Mouse (Mus musculus) bone marrow, adult 2 months (tissue): ENCODE results near the gene Rad54l2. TPM values are rescaled to one million over a fixed set of nuclear protein-coding genes. Genes with fewer than 3 reads are reported as not detected.

ENCODE experiments used
- H3K27ac ChIP-seq: fragments of 200-500 bp; 2 replicates; pipeline ENCODE4 v1.5.1; 2012; ENCODE audit warnings: low read depth, mild to moderate bottlenecking, control low read depth, inconsistent platforms, low read length; ENCODE audit not compliant: control insufficient read depth, poor library complexity, insufficient read depth
- H3K4me1 ChIP-seq: fragments of 200-500 bp; 2 replicates; pipeline ENCODE4 v1.6.1; 2011; ENCODE audit warnings: low read length; ENCODE audit not compliant: control insufficient read depth, insufficient read depth
- H3K4me3 ChIP-seq: fragments of 200-500 bp; replicated peaks from 2 replicates; pipeline ENCODE3; 2011; ENCODE audit warnings: mild to moderate bottlenecking, low read depth, low read length, control low read depth; ENCODE audit not compliant: control insufficient read depth
- CTCF ChIP-seq: fragments of 200-500 bp; IDR thresholded peaks from 2 replicates; pipeline ENCODE4 v1.5.1; 2011; ENCODE audit warnings: low read length, control low read depth; ENCODE audit not compliant: control insufficient read depth, insufficient read depth
- POLR2A ChIP-seq: fragments of 200-500 bp; IDR thresholded peaks from 2 replicates; pipeline ENCODE4 v1.6.1; 2011; ENCODE audit warnings: low read depth, mild to moderate bottlenecking, control low read depth, low read length, borderline replicate concordance; ENCODE audit not compliant: control insufficient read depth
- WGBS: fragments of 180-500 bp; shearing (Covaris S2); methylation state at CpG from one replicate; pipeline ENCODE4 v1.1.7; 2018; 5-methylcytosine and 5-hydroxymethylcytosine counted together
- polyA plus RNA-seq: library from polyadenylated mRNA; stranded (reverse); fragments of >200 nt; gene quantifications from 2 replicates; pipeline ENCODE4 v1.2.4, GENCODE M21; 2011; ENCODE audit warnings: low replicate concordance; ENCODE audit not compliant: missing spikeins, insufficient read depth, insufficient read length

Gene Rad54l2
- polyA plus RNA-seq, 1 experiment = 11.9 TPM

DNA sequence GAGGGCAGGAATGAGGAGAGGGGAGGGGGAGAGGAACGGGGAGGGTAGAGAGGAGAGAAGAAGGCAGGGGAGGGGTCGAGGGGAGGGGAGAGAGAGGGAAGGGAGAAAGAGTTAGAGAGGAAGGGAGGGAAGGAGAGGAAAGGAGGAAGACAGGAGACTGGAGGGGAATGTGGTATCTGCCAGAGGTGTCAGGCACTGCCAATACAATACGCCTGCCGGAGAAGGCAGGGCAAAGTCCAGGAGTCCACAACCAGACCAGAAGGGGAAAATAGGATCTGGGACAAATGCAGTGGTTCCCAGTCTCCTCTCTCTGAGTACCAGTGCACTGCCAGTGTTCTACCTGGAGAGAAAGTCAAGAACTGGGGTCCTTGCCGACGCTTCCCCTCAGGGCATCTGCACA, 1.8 kb upstream of the Rad54l2 start:
- TF ChIP-seq POLR2A (no peak), CTCF (no peak)
- H3K4me3 ChIP-seq = no peak overlapping the region
- WGBS = 61% methylated on average over 6 of the region's 6 CpGs
- peaks cover 2% of the 10 kb centered on the region; the same call in 1 of the 2 replicates for H3K4me1 ChIP-seq
- no peak overlapping the region for H3K27ac ChIP-seq

DNA sequence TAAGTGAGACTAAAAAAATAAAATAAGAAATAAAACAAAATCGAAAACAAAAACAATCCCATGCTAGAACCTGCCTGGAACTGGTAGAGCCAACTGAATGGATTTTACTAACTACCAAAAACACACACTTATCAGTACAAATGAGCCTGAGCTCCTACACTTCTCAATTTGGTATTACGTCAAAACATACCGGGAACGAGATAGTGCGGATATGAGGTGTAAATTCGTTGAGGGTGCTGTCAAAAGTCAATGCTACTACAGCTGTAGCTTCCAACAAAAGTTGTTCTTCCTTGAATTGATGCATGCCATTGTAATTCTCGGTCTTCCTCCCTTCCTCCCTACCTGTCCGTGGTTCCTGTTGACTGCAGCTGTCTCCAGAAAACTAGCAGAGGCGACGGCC, 369 bp upstream of the Rad54l2 start:
- no peak overlapping the region for H3K27ac ChIP-seq
- H3K4me1 ChIP-seq = peaks cover 2% of the 10 kb centered on the region; the same call in 1 of the 2 replicates
- H3K4me3 ChIP-seq = peak overlapping the region; percentile 89
- TF ChIP-seq CTCF = no peak
- TF ChIP-seq POLR2A = no peak
- WGBS = 5% methylated on average over 10 of the region's 10 CpGs

DNA sequence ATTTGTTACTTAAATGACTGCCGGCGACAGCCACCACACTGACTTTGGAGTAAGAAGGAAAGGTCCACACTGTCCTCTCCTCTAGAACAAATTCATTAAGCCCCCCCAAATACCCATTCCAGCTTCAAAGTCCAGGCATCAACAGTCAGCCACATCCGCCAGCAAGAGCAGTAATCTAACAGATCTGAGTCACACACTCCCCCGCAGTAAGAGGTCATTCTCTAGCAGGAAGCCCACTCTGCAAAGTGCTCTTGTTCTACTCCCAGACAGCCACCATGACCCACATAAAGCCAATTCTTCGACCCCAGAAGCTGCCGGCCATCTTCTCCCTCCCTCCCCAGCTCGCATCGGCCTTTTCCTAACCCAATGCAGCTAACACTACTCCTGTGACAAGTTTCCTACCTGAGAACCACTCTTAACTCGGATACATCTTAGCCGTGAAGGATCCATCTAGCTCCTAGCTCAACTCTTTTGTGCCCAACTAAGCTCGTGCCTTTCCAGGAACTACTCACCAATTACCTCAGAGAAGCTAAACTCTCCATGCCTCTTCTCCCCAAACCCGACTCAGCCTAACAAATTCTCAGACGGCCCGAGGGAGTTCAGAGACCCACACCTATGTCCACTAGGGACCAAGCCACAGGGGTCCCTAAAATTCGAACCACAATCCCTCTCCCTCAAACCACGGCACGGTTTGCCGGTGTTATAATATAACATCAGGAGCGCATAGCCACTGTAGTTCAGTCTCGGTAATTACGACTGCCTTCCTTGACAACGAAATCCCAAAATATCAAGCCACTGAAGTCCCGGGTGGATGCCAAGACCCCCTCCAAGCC, 799 bp downstream of the Rad54l2 start:
- Histone ChIP-seq H3K4me1 (peaks cover 2% of the 10 kb centered on the region; the same call in 1 of the 2 replicates), H3K4me3 (peak overlapping the region; percentile 89), H3K27ac (no peak overlapping the region; the same call in 1 of the 2 replicates)
- TF ChIP-seq POLR2A (no peak), CTCF (no peak)
- WGBS = 5% methylated on average over 23 of the region's 23 CpGs

DNA sequence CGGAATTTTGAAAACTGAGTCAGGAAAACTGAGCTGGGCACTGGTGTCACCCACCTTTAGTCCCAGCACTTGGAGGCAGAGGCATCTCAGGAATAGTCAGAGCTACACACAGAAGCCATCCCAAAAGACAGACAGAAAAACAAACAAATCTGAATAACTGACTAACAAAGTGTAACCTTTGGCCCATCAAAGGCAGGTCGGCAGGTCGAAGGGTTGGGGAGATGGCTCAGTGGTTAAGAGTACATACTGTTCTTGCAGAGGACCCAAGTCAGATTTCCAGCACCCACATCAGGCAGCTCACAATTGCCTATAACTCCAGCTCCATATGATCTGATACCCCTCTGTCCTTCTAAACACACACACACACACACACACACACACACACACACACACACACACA, 3.8 kb downstream of the Rad54l2 start:
- Histone ChIP-seq H3K4me3 (no peak overlapping the region), H3K4me1 (peaks cover 2% of the 10 kb centered on the region; the same call in 1 of the 2 replicates), H3K27ac (no peak overlapping the region)
- TF ChIP-seq CTCF = no peak
- 72% methylated on average over 3 of the region's 3 CpGs for WGBS

DNA sequence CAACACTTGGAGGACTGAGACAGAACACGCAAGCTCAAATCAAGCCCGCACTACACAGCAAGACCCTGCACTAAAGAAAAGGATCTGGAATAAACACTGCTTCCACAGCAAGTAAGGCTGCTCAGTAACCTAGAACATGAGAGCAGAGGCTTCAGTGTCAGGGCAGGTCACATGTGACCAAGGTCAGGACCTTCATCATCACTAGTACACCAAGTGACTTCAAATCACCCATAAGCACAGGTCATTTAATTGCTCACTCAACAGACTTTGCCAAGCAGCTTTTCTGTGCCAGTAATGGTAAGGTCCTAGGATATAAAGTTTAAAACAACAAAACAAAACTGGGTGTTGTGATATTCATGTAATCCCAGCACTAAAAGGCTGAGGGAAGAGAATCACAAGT, 5.4 kb downstream of the Rad54l2 start:
- no peaks in the 10 kb centered on the region; the same call in 1 of the 2 replicates for H3K4me1 ChIP-seq
- H3K27ac ChIP-seq = no peak overlapping the region
- TF ChIP-seq CTCF (no peak), POLR2A (no peak)
- WGBS = 95% methylated on average over 2 of the region's 2 CpGs
- no peak overlapping the region for H3K4me3 ChIP-seq

DNA sequence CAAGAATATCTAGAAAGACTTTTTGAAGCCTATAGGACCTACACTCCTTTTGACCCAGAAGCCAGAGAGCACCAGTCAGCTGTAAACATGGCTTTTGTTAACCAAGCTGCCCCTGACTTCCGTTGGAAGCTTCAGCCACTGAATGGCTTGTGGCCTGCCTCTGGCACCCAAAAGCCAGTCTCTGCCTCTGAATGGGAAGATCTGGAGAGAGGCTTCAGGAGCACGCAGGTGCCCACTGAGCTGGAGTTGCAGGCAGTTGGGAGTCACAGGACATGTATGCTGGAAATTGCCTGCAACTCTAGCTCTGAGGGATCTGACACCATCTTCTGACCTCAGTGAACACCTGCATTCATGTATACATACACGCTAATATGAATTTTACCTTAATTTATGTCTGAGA, 8.9 kb downstream of the Rad54l2 start:
- 89% methylated on average over 3 of the region's 3 CpGs for whole genome bisulfite sequencing
- Histone ChIP-seq H3K4me3 (no peak overlapping the region), H3K4me1 (no peaks in the 10 kb centered on the region; the same call in 1 of the 2 replicates), H3K27ac (no peak overlapping the region)
- TF ChIP-seq POLR2A (no peak), CTCF (no peak)

DNA sequence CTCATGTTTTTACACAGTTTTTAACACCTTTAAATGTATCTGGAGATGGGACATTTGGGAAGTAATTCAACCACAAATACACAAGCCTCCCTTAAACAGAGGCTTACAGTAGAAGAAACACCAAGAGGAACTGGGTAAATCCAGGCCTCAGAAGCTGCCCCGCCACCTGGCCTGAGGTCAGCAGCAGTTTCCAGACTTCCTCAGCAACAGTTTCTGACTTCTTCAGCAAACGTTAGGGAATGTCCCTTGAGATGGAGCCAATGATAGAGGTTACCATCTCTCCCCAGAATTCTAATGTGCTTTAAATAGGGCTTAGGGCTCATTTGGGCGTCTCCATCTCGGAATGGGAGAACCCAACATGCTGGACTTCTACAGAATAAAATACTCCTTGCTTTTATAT, 10.7 kb downstream of the Rad54l2 start:
- 60% methylated on average over 4 of the region's 4 CpGs for WGBS
- Histone ChIP-seq H3K4me3 (no peak overlapping the region), H3K4me1 (no peaks in the 10 kb centered on the region; the same call in 1 of the 2 replicates), H3K27ac (no peak overlapping the region)
- TF ChIP-seq POLR2A = no peak

DNA sequence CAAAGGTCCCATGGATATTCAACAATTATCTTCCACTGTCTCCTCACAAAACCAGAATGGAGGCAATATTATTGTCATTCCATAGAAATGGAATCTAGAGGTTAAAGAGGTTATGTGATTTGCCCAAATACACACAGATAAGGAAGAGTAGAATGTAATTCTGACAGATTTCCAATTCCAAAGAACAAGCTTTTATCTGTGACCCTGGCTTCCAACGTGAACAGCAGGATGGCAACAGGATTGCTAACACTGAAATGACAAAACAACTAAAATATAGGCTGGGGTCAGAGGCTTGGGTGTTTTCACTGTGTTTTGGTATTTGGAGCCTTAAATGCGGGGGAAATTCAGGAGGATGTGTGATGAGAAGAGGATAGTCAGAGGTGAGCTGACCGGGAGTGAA, 11.6 kb downstream of the Rad54l2 start:
- no peak overlapping the region for H3K4me3 ChIP-seq
- TF ChIP-seq POLR2A (no peak), CTCF (no peak)
- no peak overlapping the region for H3K27ac ChIP-seq
- no peaks in the 10 kb centered on the region; the same call in 1 of the 2 replicates for H3K4me1 ChIP-seq
- 77% methylated on average over 3 of the region's 3 CpGs for WGBS
